Comparison of ENCODE assay signal across 10 mouse cellular contexts in the genomic region with DNA sequence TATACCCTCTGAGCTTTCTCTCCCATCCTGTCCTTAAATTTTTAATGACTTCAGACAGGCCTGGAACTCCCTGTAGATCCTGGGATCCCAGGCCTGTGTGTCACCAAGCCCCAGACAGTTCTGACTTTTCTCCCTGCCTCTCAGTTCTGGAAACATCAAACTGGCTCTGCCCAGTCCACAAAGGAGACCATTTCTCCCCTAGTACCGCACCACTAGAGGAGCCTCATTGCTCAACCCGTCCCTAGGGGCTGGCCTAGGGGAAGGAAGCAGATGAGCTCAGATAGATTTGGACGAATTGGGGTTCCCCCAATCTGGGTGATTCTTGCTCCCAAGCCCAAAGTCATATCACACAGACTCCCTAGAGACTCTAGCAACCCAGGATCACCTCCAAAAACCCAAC. TPM values are rescaled to one million over a fixed set of nuclear protein-coding genes. Genes with fewer than 3 reads are reported as not detected.
A peak's percentile ranks its signal among the peaks of the same experiment; 100 is the strongest.
DNase-seq lines count a peak whose midpoint lies in the region; ATAC-seq and TF ChIP-seq lines count a peak whose summit lies in the region.
"Had no signal": no experiment of that assay in that cellular context is flagged by ENCODE, and none has a peak within 500 bp of the region (broad histone marks: within the 10 kb centered on the region; RNA-seq: fewer than 3 reads in every experiment).

No protein-coding gene starts in this region.

- no peak overlapping the region for H3K27ac ChIP-seq in forebrain, postnatal 0 days (ENCODE audit: low read depth, low read length)
- no peak overlapping the region for H3K27ac ChIP-seq in forebrain, embryonic 15.5 days (replicated peaks)
- H3K27ac ChIP-seq in intestine, embryonic 15.5 days: no peak overlapping the region
- H3K27ac ChIP-seq: liver, embryonic 14.5 days had no signal

- no peak overlapping the region for H3K4me3 ChIP-seq in forebrain, postnatal 0 days (ENCODE audit: low read depth, low read length)
- H3K4me3 ChIP-seq in forebrain, embryonic 15.5 days: no peak overlapping the region
- no peak overlapping the region for H3K4me3 ChIP-seq in intestine, embryonic 15.5 days (replicated peaks)

- no peak for ATAC-seq in forebrain, postnatal 0 days
- ATAC-seq in forebrain, embryonic 15.5 days (replicated peaks): no peak
- ATAC-seq in intestine, embryonic 15.5 days: no peak
- peak; percentile 41; the same call in 1 of the 2 replicates for ATAC-seq in neutrophil, adult 5-6 weeks (ENCODE audit: extremely low read depth, insufficient number of reproducible peaks, low FRiP score, poor library complexity, severe bottlenecking)

- H3K36me3 ChIP-seq in forebrain, postnatal 0 days (ENCODE audit: insufficient read depth): no peaks in the 10 kb centered on the region
- H3K36me3 ChIP-seq in forebrain, embryonic 15.5 days: no peaks in the 10 kb centered on the region
- H3K36me3 ChIP-seq in intestine, embryonic 15.5 days: no peaks in the 10 kb centered on the region

- DNase-seq in forebrain, postnatal 0 days: no peak
- peak; percentile 14 for DNase-seq in retina, postnatal 1 day
- DNase-seq in retina, embryonic 14.5 days (ENCODE audit: low spot score): no peak
- no peak for DNase-seq in cerebellum, adult 11-12 months
- no peak for DNase-seq in frontal cortex, postnatal 14 days (ENCODE audit: low spot score in 2 of 2)
- DNase-seq: gastrocnemius, postnatal 36 days had no signal

- H3K9ac ChIP-seq in forebrain, postnatal 0 days: no peak overlapping the region
- no peak overlapping the region for H3K9ac ChIP-seq in forebrain, embryonic 15.5 days (replicated peaks)
- no peak overlapping the region for H3K9ac ChIP-seq in intestine, embryonic 15.5 days
- H3K9ac ChIP-seq: liver, embryonic 14.5 days had no signal

- WGBS in forebrain, postnatal 0 days: 9% methylated on average over 3 of the region's 3 CpGs
- 14% methylated on average over 3 of the region's 3 CpGs for WGBS in forebrain, embryonic 15.5 days
- WGBS in intestine, embryonic 15.5 days: 42% methylated on average over 3 of the region's 3 CpGs

- TF ChIP-seq CTCF in forebrain, postnatal 0 days (IDR thresholded peaks at IDR 0.05; ENCODE audit: low read depth): no peak

- H3K4me1 ChIP-seq in forebrain, postnatal 0 days (ENCODE audit: insufficient read depth): peaks cover 16% of the 10 kb centered on the region
- H3K4me1 ChIP-seq in forebrain, embryonic 15.5 days: peaks cover 81% of the 10 kb centered on the region
- H3K4me1 ChIP-seq in intestine, embryonic 15.5 days (replicated peaks): peaks cover 91% of the 10 kb centered on the region

- peaks cover 46% of the 10 kb centered on the region for H3K27me3 ChIP-seq in forebrain, postnatal 0 days (ENCODE audit: insufficient read depth, low read length)
- peaks cover 50% of the 10 kb centered on the region for H3K27me3 ChIP-seq in forebrain, embryonic 15.5 days
- H3K27me3 ChIP-seq in intestine, embryonic 15.5 days (replicated peaks): peaks cover 5% of the 10 kb centered on the region; the same call in 1 of the 2 replicates

- peak overlapping the region; percentile 44; the same call in 1 of the 2 replicates for H3K4me2 ChIP-seq in forebrain, postnatal 0 days (ENCODE audit: low read depth)
- H3K4me2 ChIP-seq in forebrain, embryonic 15.5 days (replicated peaks): no peak overlapping the region; the same call in 1 of the 2 replicates
- peak overlapping the region; percentile 81; the same call in 1 of the 2 replicates for H3K4me2 ChIP-seq in intestine, embryonic 15.5 days (replicated peaks)

- H3K9me3 ChIP-seq in forebrain, postnatal 0 days (ENCODE audit: low read length): no peaks in the 10 kb centered on the region
- no peaks in the 10 kb centered on the region for H3K9me3 ChIP-seq in forebrain, embryonic 15.5 days
- no peaks in the 10 kb centered on the region for H3K9me3 ChIP-seq in intestine, embryonic 15.5 days

RNA-seq across cellular contexts. Expression of a gene that starts 5.4 kb away (rescaled TPM):
- 5.0 and 5.8 TPM in 2 replicates for total RNA-seq in forebrain, postnatal 0 days (2014; rRNA removed)
- 6.5 and 7.7 TPM in 2 replicates for polyA plus RNA-seq in forebrain, postnatal 0 days (2015; fragmentation: Nextera tagmentation; extraction: Ambion mirVana)
- polyA plus RNA-seq in forebrain, embryonic 15.5 days (2015; fragmentation: Nextera tagmentation; extraction: Ambion mirVana): 5.5 and 5.9 TPM in 2 replicates
- 26.6 and 29.9 TPM in 2 replicates for polyA plus RNA-seq in intestine, embryonic 15.5 days (2015; fragmentation: Nextera tagmentation; extraction: Ambion mirVana)
- 59.9 and 63.2 TPM in 2 replicates for total RNA-seq in neutrophil, adult 5-6 weeks (2017)

RNA-seq across cellular contexts. Expression of a gene that starts 17.2 kb away (rescaled TPM):
- total RNA-seq in forebrain, postnatal 0 days (2014; rRNA removed): 46.1 and 46.5 TPM in 2 replicates
- 22.1 and 24.5 TPM in 2 replicates for polyA plus RNA-seq in forebrain, postnatal 0 days (2015; fragmentation: Nextera tagmentation; extraction: Ambion mirVana)
- polyA plus RNA-seq in forebrain, embryonic 15.5 days (2015; fragmentation: Nextera tagmentation; extraction: Ambion mirVana): 50.6 and 53.5 TPM in 2 replicates
- polyA plus RNA-seq in intestine, embryonic 15.5 days (2015; fragmentation: Nextera tagmentation; extraction: Ambion mirVana): 41.0 and 42.6 TPM in 2 replicates
- 8.0 and 11.8 TPM in 2 replicates for total RNA-seq in neutrophil, adult 5-6 weeks (2017)

RNA-seq across cellular contexts. Expression of a gene that starts 34.5 kb away (rescaled TPM):
- total RNA-seq in forebrain, postnatal 0 days (2014; rRNA removed): 214 and 233 TPM in 2 replicates
- 381 and 448 TPM in 2 replicates for polyA plus RNA-seq in forebrain, postnatal 0 days (2015; fragmentation: Nextera tagmentation; extraction: Ambion mirVana)
- 326 and 357 TPM in 2 replicates for polyA plus RNA-seq in forebrain, embryonic 15.5 days (2015; fragmentation: Nextera tagmentation; extraction: Ambion mirVana)
- 363 and 364 TPM in 2 replicates for polyA plus RNA-seq in intestine, embryonic 15.5 days (2015; fragmentation: Nextera tagmentation; extraction: Ambion mirVana)
- total RNA-seq in neutrophil, adult 5-6 weeks (2017): 15.1 and 23.1 TPM in 2 replicates
